9 mouse cellular contexts compared by ENCODE assay signal in genomic region chr11:107337391-107338148, GRCm38 (mm10).
DNase-seq lines count a peak whose midpoint lies in the region; ATAC-seq and TF ChIP-seq lines count a peak whose summit lies in the region.
"Had no signal": no experiment of that assay in that cellular context is flagged by ENCODE, and none has a peak within 500 bp of the region (broad histone marks: within the 10 kb centered on the region; RNA-seq: fewer than 3 reads in every experiment).

No protein-coding gene starts in this region.

- no peaks in the 10 kb centered on the region for H3K27me3 ChIP-seq in heart, embryonic 16.5 days (ENCODE audit: control insufficient read depth, insufficient read depth, low read length)
- H3K27me3 ChIP-seq in liver, postnatal 0 days (ENCODE audit: insufficient read depth, low read length) = no peaks in the 10 kb centered on the region
- no peaks in the 10 kb centered on the region for H3K27me3 ChIP-seq in forebrain, embryonic 13.5 days

- no peak for TF ChIP-seq CTCF in liver, postnatal 0 days (IDR thresholded peaks at IDR 0.05; ENCODE audit: low read depth)

- peaks cover 64% of the 10 kb centered on the region for H3K4me1 ChIP-seq in heart, embryonic 16.5 days (ENCODE audit: control insufficient read depth, insufficient read depth, low read length)
- peaks cover 28% of the 10 kb centered on the region for H3K4me1 ChIP-seq in liver, postnatal 0 days (ENCODE audit: insufficient read depth)
- H3K4me1 ChIP-seq in forebrain, embryonic 13.5 days = peaks cover 20% of the 10 kb centered on the region

- TF ChIP-seq EP300 in liver, postnatal 0 days (IDR thresholded peaks at IDR 0.05; ENCODE audit: low read depth) = no peak

- H3K4me2 ChIP-seq in heart, embryonic 16.5 days (ENCODE audit: low read depth, low read length) = peak overlapping the region; percentile 45
- H3K4me2 ChIP-seq in liver, postnatal 0 days (ENCODE audit: low read depth, low read length) = peak overlapping the region; percentile 34; the same call in 1 of the 2 replicates
- no peak overlapping the region for H3K4me2 ChIP-seq in forebrain, embryonic 13.5 days

- peaks cover 2% of the 10 kb centered on the region; the same call in 1 of the 2 replicates for H3K9me3 ChIP-seq in heart, embryonic 16.5 days (replicated peaks; ENCODE audit: control insufficient read depth, low read length)
- H3K9me3 ChIP-seq in liver, postnatal 0 days (ENCODE audit: low read length) = no peaks in the 10 kb centered on the region
- H3K9me3 ChIP-seq in forebrain, embryonic 13.5 days (replicated peaks) = no peaks in the 10 kb centered on the region

- WGBS in heart, embryonic 16.5 days = 45% methylated on average over 18 of the region's 18 CpGs
- 56% methylated on average over 18 of the region's 18 CpGs for WGBS in liver, postnatal 0 days (ENCODE audit: insufficient replicate concordance)
- 51% methylated on average over 18 of the region's 18 CpGs for WGBS in forebrain, embryonic 13.5 days

- peak overlapping the region; percentile 91 for H3K27ac ChIP-seq in heart, embryonic 16.5 days (ENCODE audit: low read length)
- 0 out of 2 replicates have a peak overlapping the region, but pooled peaks have one; percentile 23 for H3K27ac ChIP-seq in liver, postnatal 0 days (ENCODE audit: low read depth)
- no peak overlapping the region for H3K27ac ChIP-seq in forebrain, embryonic 13.5 days

- peak overlapping the region; percentile 36 for H3K4me3 ChIP-seq in heart, embryonic 16.5 days (ENCODE audit: low read length)
- no peak overlapping the region for H3K4me3 ChIP-seq in liver, postnatal 0 days (ENCODE audit: low read depth, low read length)
- no peak overlapping the region for H3K4me3 ChIP-seq in forebrain, embryonic 13.5 days

- ATAC-seq in heart, embryonic 16.5 days (replicated peaks; ENCODE audit: extremely low read depth, insufficient read depth, low FRiP score) = no peak
- peak; percentile 70 for ATAC-seq in liver, postnatal 0 days
- ATAC-seq in megakaryocyte progenitor cell, adult 5-6 weeks (replicated peaks; ENCODE audit: poor library complexity) = no peak
- no peak for ATAC-seq in forebrain, embryonic 13.5 days
- ATAC-seq: CD4-positive, CD25-positive, alpha-beta regulatory T cell, adult 4 months had no signal

- DNase-seq in gastrocnemius, adult 18-20 months (ENCODE audit: low spot score) = peak; percentile 75
- DNase-seq in gastrocnemius, adult 8-10 months (ENCODE audit: low spot score in 2 of 2) = no peak
- DNase-seq in cerebellum, postnatal 14 days = peak; percentile 29 to 67
- DNase-seq in liver, postnatal 0 days = peak; percentile 51
- DNase-seq in urinary bladder, postnatal 36 days (ENCODE audit: low spot score in 2 of 2) = no peak

- H3K9ac ChIP-seq in heart, embryonic 16.5 days (ENCODE audit: low read length) = peak overlapping the region; percentile 69
- no peak overlapping the region for H3K9ac ChIP-seq in liver, postnatal 0 days (replicated peaks)
- no peak overlapping the region for H3K9ac ChIP-seq in forebrain, embryonic 13.5 days

- peaks cover 3% of the 10 kb centered on the region for H3K36me3 ChIP-seq in heart, embryonic 16.5 days (ENCODE audit: control insufficient read depth, insufficient read depth)
- H3K36me3 ChIP-seq in liver, postnatal 0 days (replicated peaks; ENCODE audit: insufficient read depth, low read length) = no peaks in the 10 kb centered on the region
- H3K36me3 ChIP-seq in forebrain, embryonic 13.5 days (ENCODE audit: poor library complexity, severe bottlenecking) = 0 out of 2 replicates have a peak, but pooled peaks cover 5% of the 10 kb centered on the region

Comparison
In these comparisons a context has a peak if more than half of its experiments do, and no peak if none do; other contexts are left out.
1. DNase-seq: peak in gastrocnemius, adult 18-20 months (single experiment), cerebellum, postnatal 14 days (2 of 2) and liver, postnatal 0 days (single experiment); none in gastrocnemius, adult 8-10 months (0 of 2) and urinary bladder, postnatal 36 days (0 of 2).